Mouse (Mus musculus) neural tube, embryonic 14.5 days (tissue): Measurements from ENCODE around the gene Irgc1. TPM values are rescaled to one million over a fixed set of nuclear protein-coding genes. Genes with fewer than 3 reads are reported as not detected.

ENCODE experiments used
- ATAC-seq: fragments of 200-750 bp; cut with Nextera tagmentation; 2 replicates; pipeline ENCODE4 v1.8.0; 2017; ENCODE audit warnings: low read depth, mild to moderate bottlenecking, moderate TSS enrichment, moderate library complexity
- H3K27ac ChIP-seq: fragments of 300-500 bp; sonication (generic); 2 replicates; pipeline ENCODE4 v1.5.1; 2014; ENCODE audit warnings: low read depth, mild to moderate bottlenecking, control low read depth, low read length, moderate library complexity, mixed read lengths
- H3K27me3 ChIP-seq: fragments of 300-500 bp; sonication (generic); 2 replicates; pipeline ENCODE4 v1.6.1; 2014; ENCODE audit warnings: low read length; ENCODE audit not compliant: control insufficient read depth, insufficient read depth
- H3K36me3 ChIP-seq: fragments of 300-500 bp; sonication (generic); 2 replicates; pipeline ENCODE4 v1.6.1; 2014; ENCODE audit warnings: low read length, mixed read lengths; ENCODE audit not compliant: control insufficient read depth, insufficient read depth
- H3K4me1 ChIP-seq: fragments of 300-500 bp; sonication (generic); 2 replicates; pipeline ENCODE4 v1.6.1; 2014; ENCODE audit warnings: low read length; ENCODE audit not compliant: control insufficient read depth, insufficient read depth
- H3K4me2 ChIP-seq: fragments of 300-500 bp; sonication (generic); 2 replicates; pipeline ENCODE4 v1.6.1; 2014; ENCODE audit warnings: mild to moderate bottlenecking, low read depth, low read length, control low read depth
- H3K4me3 ChIP-seq: fragments of 300-500 bp; sonication (generic); 2 replicates; pipeline ENCODE4 v1.5.1; 2014; ENCODE audit warnings: low read depth, low read length, control low read depth, mixed read lengths
- H3K9ac ChIP-seq: fragments of 300-500 bp; sonication (generic); replicated peaks from 2 replicates; pipeline ENCODE4 v1.6.1; 2014; ENCODE audit warnings: low read depth, mild to moderate bottlenecking, control low read depth, low read length, mixed read lengths
- H3K9me3 ChIP-seq: fragments of 300-500 bp; sonication (generic); 2 replicates; pipeline ENCODE4 v1.6.1; 2016; ENCODE audit warnings: low read length; ENCODE audit not compliant: control insufficient read depth
- WGBS: fragments of 180-500 bp; shearing (Covaris S2); extraction: QIAGEN DNeasy Blood & Tissue Kit; methylation state at CpG from one replicate; pipeline ENCODE4 v1.1.7; 2014; 5-methylcytosine and 5-hydroxymethylcytosine counted together
- polyA plus RNA-seq: library from polyadenylated mRNA; unstranded; fragments of >200 nt; fragmentation: Nextera tagmentation; extraction: Ambion mirVana; gene quantifications from 2 replicates; pipeline ENCODE4 v1.2.1, GENCODE M21; 2014

The Irgc1 gene
- polyA plus RNA-seq, 1 experiment from 2014 or later: not detected

DNA sequence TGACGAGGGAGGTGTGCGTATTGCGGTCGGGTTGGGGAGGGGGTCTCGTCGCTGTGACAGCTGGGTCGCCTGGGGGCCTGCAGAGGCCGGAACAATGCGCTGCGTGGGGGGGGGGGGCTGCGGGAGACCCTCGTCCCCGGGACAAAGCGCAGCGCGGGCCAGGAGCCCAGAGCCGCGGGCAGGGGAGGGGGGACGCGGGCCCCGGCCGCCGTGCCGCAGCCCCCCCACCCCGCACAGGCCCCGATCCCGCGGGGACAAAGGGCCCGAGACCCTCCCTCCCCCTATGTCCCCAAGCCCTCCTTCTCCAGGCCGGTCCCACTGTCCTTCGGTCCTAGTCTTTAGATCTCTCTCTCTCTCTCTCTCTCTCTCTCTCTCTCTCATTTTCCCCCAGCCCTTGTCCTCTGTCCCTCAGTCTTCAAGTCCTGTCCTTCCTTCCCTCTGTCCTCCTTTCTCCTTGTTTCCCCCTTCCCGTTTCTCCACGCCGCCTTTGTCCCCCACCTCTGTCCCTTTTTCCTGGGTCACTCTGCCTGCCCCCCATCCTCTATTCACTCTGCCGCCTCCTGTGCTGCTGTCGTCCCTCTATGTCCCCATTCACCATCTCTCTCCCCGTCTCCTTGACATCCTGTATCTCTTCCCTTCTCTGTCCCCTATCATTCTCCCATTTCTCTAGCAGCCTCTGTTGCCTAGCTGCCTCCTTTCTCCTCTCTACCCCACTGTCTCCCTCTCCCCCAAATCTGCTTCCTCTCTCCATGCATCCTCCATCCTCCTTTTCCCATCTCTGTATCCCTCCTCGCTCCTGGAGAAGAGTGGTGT is 30.3 kb upstream of the Irgc1 start:
- ATAC-seq: peak; percentile 4
- peak overlapping the region; percentile 92 for H3K9ac ChIP-seq
- H3K27me3 ChIP-seq: no peaks in the 10 kb centered on the region; the same call in 1 of the 2 replicates
- under 1% methylated on average over 14 of the region's 38 CpGs for WGBS
- H3K4me1 ChIP-seq: peaks cover 49% of the 10 kb centered on the region
- H3K9me3 ChIP-seq: no peaks in the 10 kb centered on the region
- H3K4me3 ChIP-seq: peak overlapping the region; percentile 68
- H3K36me3 ChIP-seq: no peaks in the 10 kb centered on the region
- peak overlapping the region; percentile 71 for H3K4me2 ChIP-seq
- peak overlapping the region; percentile 88 for H3K27ac ChIP-seq

DNA sequence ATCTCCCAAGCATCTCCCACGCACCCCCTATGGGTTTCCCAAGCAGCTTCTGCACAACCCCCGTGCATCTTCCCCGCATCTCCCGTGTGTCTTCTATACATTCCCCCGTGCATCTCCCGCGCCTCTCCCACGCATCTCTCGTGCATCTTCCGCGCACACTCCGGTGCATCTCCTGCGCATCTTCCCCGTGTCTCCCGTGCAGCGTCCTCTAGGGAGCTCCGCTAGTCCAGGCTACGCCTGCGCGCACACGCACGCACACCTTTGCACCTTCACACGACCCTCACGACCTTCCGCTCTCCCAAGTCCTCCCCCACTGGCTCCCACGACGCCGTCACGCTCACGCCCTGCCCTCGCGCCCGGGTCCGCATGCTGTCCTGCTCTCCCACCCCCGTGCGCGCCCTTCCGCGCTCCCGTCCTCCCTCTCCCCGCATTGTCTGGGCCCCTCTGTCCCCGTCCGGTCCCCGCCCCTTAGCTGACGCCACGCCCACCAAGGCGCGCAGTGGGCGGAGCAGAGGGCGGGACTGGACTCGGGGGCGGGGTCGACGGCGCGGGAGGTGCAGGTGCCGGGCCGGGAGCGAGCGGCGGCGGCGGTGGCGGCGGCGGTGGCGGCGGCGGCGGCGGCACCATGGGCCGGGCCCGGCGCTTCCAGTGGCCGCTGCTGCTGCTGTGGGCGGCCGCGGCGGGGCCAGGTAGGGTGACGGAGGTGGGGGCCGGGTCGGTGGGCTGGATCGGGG is 29.5 kb upstream of the Irgc1 start, which contains the start of gene Cadm4:
TSS of gene Cadm4 (plus strand) at position 550 of the 734 bp plus-strand sequence.
- Histone ChIP-seq H3K9ac (peak within 1 kb of the TSS; percentile 92), H3K9me3 (no peaks in the 10 kb centered on the region), H3K4me2 (peak within 1 kb of the TSS; percentile 71), H3K36me3 (no peaks in the 10 kb centered on the region), H3K4me3 (peak within 1 kb of the TSS; percentile 68), H3K27me3 (no peaks in the 10 kb centered on the region; the same call in 1 of the 2 replicates), H3K4me1 (peaks cover 43% of the 10 kb centered on the region), H3K27ac (peak within 1 kb of the TSS; percentile 88)
- ATAC-seq: peak; percentile 84
- 1% methylated on average over 59 of the region's 83 CpGs for WGBS

DNA sequence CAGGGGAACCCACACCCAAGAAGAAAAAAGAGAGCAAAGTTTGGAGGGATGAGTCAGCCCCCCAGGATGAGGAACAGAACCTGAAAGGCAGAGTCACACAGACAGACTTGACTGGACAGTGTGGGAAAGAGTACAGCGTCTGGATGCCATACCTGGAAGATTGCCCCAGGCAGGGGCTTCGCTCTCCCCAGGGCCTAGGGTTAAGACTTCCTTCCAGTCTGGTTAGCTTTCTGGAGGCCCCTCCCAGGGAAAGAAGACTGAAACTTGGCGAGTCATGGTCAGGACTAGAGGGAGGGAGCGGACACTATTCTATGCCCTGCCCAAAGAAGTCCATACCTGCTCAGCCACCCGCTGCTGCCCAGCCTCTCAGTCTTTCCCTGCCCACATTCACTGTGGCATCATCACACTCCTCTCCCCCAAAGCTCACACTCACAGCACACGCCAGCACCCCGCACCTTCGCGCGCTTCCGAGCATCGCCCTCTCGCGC is 28.9 kb upstream of the Irgc1 start:
- peaks cover 37% of the 10 kb centered on the region for H3K4me1 ChIP-seq
- 10% methylated on average over 14 of the region's 14 CpGs for WGBS
- peak overlapping the region; percentile 68 for H3K4me3 ChIP-seq
- no peaks in the 10 kb centered on the region for H3K9me3 ChIP-seq
- no peaks in the 10 kb centered on the region; the same call in 1 of the 2 replicates for H3K27me3 ChIP-seq
- ATAC-seq: peak; percentile 61
- H3K36me3 ChIP-seq: no peaks in the 10 kb centered on the region
- peak overlapping the region; percentile 92 for H3K9ac ChIP-seq
- no peak overlapping the region; the same call in 1 of the 2 replicates for H3K27ac ChIP-seq
- peak overlapping the region; percentile 71 for H3K4me2 ChIP-seq

DNA sequence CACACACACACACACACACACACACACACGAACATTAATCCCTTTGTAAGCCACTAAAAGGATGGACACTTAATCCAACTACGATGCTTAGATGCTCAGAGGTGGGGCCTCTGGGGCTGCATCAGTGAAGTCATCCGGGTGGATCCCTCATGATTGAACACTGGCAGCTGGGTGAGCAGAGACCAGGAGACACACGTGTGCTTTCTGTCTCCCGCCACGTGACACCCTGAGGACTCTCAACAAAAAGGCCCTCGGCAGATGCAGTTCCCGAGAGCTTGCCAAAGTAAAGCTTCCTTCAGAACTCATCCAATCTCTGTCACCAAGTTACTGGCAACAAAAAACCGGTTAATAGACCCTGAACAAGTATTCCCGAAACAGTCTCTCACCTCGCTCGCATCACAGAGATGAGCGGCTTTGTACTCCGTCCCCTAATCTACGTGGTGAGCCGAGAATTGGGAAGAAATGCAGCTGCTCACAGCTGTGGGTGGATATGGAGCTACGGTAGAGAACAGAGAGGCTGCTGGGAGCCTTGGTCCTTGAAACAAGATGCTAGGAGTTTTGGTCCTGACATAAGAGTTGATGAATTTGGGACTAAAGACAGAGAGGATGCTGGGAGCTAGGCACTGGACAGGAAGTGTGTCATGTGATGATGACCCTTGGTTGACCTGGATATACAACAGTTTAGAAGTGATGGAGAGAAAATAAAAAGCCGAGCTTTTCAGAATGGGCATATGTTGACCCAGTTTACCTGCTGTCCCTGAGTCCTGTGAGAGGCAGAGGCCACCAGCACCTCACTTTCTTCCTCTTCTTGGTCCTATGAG is 28.2 kb upstream of the Irgc1 start:
- Histone ChIP-seq H3K27me3 (no peaks in the 10 kb centered on the region; the same call in 1 of the 2 replicates), H3K4me3 (peak overlapping the region; percentile 68), H3K9ac (peak overlapping the region; percentile 92; the same call in 1 of the 2 replicates), H3K36me3 (no peaks in the 10 kb centered on the region), H3K4me1 (peaks cover 30% of the 10 kb centered on the region), H3K4me2 (peak overlapping the region; percentile 71), H3K9me3 (no peaks in the 10 kb centered on the region), H3K27ac (no peak overlapping the region)
- no peak for ATAC-seq
- WGBS: 51% methylated on average over 18 of the region's 18 CpGs

DNA sequence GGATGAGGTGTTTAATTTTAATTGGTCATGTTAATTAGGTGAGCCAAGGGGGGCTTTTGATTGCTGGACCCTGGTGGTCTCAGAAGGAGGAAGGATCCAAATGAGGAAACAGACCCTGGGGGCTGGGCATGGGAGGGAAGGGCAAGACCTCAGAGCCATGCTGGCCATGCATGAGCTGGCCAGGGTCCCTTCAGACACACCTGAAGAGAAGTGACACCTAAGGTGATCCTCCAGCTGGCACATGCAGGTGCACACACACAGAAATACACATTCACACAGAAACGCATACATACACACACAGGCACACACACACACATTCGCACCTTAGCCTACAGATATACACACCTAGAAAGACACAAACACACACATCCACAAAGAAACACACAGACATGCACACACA is 27.6 kb upstream of the Irgc1 start:
- H3K4me1 ChIP-seq: peaks cover 27% of the 10 kb centered on the region
- H3K36me3 ChIP-seq: no peaks in the 10 kb centered on the region
- peak overlapping the region; percentile 16; the same call in 1 of the 2 replicates for H3K9ac ChIP-seq
- H3K27ac ChIP-seq: no peak overlapping the region
- H3K9me3 ChIP-seq: no peaks in the 10 kb centered on the region
- ATAC-seq: no peak
- H3K27me3 ChIP-seq: no peaks in the 10 kb centered on the region; the same call in 1 of the 2 replicates
- H3K4me3 ChIP-seq: no peak overlapping the region
- no peak overlapping the region for H3K4me2 ChIP-seq
- WGBS: 92% methylated on average over 2 of the region's 2 CpGs

DNA sequence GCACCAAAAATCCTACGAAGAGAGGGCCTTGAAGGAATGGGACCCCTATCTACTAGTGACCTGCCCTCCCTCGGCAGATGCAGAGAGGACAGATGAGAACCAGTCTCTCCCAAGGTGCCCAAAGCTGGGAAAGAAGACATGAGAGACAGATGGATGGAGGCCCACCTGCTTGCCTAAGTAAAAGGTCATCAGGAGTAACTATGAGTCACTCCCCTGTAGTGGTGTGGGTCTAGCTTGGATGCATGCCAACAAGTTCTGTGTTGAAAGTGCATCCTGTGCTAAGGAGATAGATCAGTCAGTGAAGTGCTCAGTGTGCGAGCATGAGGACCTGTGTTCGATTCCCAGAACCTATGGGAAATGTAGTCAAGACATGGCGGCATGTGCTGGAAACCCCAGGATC is 26.8 kb upstream of the Irgc1 start:
- Histone ChIP-seq H3K27ac (no peak overlapping the region), H3K27me3 (no peaks in the 10 kb centered on the region; the same call in 1 of the 2 replicates), H3K4me1 (peaks cover 20% of the 10 kb centered on the region), H3K36me3 (no peaks in the 10 kb centered on the region), H3K9me3 (no peaks in the 10 kb centered on the region), H3K4me3 (no peak overlapping the region), H3K4me2 (no peak overlapping the region), H3K9ac (no peak overlapping the region)
- no peak for ATAC-seq
- 93% methylated on average over 5 of the region's 5 CpGs for WGBS

DNA sequence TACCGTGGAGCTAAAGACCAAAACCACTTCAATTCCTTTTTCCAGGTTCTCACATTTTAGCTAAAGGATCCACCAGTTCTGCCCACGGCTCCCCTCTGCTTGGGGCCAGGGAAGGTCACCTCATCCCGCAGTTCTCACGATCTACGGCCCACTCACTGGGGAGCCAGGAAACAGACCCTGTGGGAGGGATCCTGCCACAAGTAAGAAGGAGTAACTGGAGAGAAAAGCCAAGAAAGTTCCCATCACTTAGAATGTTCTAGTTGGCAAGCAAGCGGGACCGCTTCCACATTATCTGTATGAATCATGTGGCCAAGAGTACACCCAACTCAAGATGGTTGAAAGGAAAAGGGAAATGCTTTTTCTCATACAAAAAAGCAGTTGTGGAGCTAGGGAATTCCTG is 24.8 kb upstream of the Irgc1 start:
- Histone ChIP-seq H3K4me1 (peaks cover 11% of the 10 kb centered on the region; the same call in 1 of the 2 replicates), H3K36me3 (no peaks in the 10 kb centered on the region), H3K27me3 (no peaks in the 10 kb centered on the region; the same call in 1 of the 2 replicates), H3K27ac (no peak overlapping the region), H3K9ac (no peak overlapping the region), H3K9me3 (no peaks in the 10 kb centered on the region), H3K4me3 (no peak overlapping the region), H3K4me2 (no peak overlapping the region)
- no peak for ATAC-seq
- whole genome bisulfite sequencing: 86% methylated on average over 7 of the region's 7 CpGs

DNA sequence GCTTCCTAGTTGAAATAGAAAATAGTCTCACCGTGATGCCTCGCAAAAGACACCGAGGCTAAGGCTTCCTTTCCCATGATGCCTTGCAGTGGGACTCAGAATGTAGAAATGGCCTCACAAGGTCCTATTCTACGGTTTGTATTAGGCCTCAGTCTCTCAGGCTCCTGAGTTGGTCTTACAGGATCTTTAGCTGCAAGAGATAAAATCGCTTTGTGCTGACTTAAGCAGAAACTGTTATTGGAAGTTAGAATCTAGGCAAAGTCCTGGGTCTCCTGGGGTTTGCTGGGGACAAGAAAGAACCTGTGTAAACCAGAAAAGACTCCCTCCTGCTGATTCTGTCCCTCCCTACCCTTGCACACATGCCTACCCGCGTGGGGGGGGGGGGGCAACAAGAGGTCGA is 24.2 kb upstream of the Irgc1 start:
- H3K36me3 ChIP-seq: no peaks in the 10 kb centered on the region
- H3K27ac ChIP-seq: no peak overlapping the region
- H3K4me2 ChIP-seq: no peak overlapping the region
- no peaks in the 10 kb centered on the region for H3K27me3 ChIP-seq
- H3K4me1 ChIP-seq: peaks cover 11% of the 10 kb centered on the region; the same call in 1 of the 2 replicates
- H3K9me3 ChIP-seq: no peaks in the 10 kb centered on the region
- 86% methylated on average over 8 of the region's 8 CpGs for WGBS
- no peak overlapping the region for H3K9ac ChIP-seq
- H3K4me3 ChIP-seq: no peak overlapping the region
- ATAC-seq: no peak
